Mouse (Mus musculus) WW6 (cell line): ENCODE data around the gene Prep.
"Not testable (repeated sequence)": the region's sequence is repeated elsewhere in the genome, so short reads cannot be mapped to it uniquely, and the experiment has no call there.

Experiments used
- DNase-seq: peaks from one replicate; pipeline ENCODE4 v3.0.0-alpha.2; 2013; ENCODE audit warnings: low read depth, low spot score

Prep gene

DNA sequence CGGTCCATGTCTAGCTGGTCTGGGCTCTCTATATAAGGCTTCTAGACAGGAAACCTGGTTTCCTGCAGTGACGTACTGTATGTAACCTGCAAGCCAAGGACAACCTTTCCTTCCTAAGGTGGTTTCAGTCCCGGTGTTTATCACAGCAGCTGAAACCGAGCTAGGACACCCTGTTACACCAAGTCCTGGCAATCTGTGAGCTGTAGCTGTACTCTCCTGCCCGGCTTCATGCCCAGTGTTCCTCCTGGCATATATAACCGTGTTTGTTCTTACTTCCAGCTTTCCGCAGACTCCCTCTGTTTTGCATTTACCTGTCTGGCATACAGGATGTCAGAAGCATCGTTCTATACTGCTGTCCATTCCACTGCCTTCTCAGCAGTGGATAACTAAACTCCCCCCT, 51.4 kb downstream of the Prep start:
- no peak for DNase-seq

DNA sequence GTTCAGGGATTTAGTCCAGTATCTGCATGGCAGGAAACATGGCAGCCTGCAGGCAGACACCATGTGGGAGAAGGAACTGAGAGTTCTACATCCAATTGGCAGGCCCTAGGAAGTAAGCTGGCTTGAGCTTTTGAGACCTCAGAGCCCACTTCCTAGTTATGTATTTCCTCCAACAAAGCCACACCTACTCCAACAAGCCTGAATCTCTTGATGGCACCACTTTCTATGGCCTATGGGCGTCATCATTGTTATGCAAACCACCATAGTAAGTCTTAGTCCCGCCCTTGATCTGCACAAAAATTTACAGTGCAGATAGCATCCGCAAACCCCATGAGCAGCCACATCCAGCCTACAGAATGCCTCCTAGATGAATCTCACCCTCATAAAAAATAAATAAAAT, 54.6 kb downstream of the Prep start:
- peak; percentile 26 for DNase-seq

- DNase-seq = no peak
Observed at GRCm38 (mm10) chr10:45122476-45122875, 55.5 kb downstream of the Prep start.

GRCm38 (mm10) chr10:45123011-45123410, 56.0 kb downstream of the Prep start:
- DNase-seq = no peak

DNA sequence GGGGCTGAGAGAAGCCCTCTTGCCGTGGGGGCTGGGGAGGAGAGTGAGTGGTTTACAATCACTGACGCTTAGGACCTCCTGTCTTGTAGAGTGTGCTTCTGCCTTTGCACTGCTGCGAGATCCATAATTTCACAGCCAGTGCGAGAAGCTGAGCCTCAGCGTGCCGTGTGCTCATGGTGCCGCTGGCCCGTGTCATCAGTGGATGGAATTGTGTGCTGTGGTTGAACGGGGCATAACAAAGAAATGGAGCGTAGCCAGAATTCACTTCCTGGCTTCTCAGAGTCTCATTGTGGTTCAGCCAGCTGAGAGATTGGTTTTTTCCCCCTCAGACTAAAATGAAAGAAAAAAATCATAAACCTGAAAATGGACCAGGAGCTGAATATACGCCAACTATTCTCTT, 62.1 kb downstream of the Prep start:
- DNase-seq = no peak

- DNase-seq = no peak
Observed at GRCm38 (mm10) chr10:45130004-45130403, 63.0 kb downstream of the Prep start.

DNA sequence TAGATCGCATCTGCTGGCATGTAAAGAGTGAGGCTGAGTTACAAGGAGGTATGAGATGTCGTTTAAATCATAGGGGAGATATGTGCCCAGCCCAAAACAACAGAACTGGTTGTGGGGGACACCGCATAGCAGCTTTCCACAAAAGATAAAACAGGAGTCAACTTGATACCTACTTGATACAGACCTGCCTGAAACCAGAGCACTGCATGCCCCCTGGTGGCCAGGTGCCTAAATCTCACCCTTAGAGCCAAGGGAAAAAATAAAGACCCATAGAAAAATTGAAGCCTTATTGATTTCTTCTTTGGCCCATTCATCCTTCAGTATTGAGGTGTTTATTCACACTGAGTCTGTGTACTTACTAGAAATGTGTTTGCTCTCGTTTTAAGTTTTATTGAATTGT, 65.4 kb downstream of the Prep start:
- no peak for DNase-seq

DNA sequence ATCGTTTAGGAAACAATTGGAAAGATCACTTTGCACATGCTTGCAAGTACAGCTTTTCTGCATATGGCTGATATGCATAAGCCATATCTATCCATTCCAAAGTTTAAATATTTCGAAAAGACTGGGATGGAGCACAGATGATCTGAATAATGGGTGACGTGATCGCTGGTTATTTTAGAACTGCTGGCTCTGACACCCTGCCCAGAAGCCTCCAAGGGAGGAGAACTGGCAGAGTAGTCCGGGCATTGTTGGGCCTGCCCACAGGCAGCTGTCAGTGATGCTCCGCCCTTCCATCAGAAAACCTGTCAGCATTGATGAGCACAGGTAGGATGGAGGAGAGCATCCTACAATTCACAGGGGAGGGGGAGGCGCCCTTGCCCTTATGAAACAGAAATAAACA, 69.8 kb downstream of the Prep start:
- no peak for DNase-seq

DNA sequence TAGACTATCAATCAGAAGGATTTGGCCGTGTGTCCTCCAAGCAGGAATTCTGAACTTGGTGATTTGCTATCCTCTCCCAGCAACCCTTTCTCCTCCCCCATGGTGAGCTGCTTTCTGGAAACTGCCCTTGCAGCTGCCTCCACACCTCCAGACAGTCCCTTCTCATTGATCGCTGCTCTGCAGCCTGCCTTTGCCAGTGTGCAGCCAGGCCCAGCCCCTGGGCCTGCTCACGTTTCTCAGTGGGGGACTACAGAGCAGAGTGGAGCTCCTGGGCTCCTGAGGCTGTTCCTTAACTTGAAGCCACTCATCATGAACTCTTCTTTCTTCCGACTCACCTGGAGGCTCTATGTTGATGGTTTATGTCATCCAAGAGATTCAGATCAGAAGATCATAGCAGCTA, 72.9 kb downstream of the Prep start:
- DNase-seq = no peak

DNA sequence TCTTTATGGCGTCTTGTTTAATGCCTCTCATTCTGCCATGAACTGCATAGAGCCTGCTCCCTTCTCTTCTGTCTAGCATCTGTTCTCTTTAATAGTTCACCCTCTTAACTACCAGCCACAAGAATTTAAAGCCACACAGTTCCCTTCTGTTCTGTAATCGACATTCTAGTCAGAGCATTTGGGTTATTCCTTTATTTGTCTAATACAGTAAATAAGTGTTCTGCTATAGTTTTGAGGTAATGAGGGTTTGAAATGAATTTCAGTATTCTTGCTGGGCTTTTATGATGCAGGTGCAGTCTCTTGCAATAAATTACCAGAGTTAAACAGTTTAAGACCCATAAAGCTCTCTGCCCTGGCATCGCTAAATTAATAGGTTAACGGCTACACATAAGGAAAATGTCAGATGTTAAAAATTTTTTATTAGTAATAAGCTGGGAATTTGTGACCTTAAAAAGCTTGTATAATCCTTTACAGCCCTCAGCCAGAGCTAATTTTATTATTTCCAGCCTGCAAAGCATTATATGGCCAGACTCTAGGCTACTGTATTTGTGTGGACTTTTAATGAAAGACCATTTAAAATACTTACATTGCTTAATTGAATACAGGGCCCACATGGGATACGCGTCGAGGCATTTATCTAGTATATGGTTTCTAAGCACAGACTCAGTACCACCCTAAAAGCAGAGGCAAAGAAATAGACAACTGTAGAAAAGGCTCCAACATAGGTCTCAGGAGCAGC, 73.6 kb downstream of the Prep start:
- DNase-seq = no peak

- DNase-seq = no peak
Observed at GRCm38 (mm10) chr10:45142359-45142758, 75.4 kb downstream of the Prep start.

GRCm38 (mm10) chr10:45144038-45144817, 77.2 kb downstream of the Prep start:
- DNase-seq = no peak

- DNase-seq = no peak
Observed at GRCm38 (mm10) chr10:45146821-45147220, 79.8 kb downstream of the Prep start.

DNA sequence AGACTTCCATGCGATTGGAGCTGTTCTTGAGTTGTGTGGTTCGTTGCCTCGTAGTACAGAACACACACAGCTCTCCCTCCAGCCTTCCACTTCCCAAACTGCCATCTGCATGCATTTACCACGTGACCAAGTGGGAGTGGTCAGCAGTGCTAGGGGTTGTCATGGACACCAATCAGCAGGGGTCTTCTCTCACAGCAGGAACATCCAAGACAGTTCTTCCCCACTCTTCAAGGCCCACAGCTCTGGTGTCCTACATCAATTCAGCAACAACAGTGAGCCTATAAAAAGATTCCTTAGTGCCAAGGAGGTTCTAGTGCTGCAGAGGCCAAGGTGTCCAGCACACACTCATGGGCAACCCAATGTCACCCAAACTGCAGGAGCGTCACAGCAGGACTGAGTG, 84.1 kb downstream of the Prep start:
- peak; percentile 9 for DNase-seq

DNA sequence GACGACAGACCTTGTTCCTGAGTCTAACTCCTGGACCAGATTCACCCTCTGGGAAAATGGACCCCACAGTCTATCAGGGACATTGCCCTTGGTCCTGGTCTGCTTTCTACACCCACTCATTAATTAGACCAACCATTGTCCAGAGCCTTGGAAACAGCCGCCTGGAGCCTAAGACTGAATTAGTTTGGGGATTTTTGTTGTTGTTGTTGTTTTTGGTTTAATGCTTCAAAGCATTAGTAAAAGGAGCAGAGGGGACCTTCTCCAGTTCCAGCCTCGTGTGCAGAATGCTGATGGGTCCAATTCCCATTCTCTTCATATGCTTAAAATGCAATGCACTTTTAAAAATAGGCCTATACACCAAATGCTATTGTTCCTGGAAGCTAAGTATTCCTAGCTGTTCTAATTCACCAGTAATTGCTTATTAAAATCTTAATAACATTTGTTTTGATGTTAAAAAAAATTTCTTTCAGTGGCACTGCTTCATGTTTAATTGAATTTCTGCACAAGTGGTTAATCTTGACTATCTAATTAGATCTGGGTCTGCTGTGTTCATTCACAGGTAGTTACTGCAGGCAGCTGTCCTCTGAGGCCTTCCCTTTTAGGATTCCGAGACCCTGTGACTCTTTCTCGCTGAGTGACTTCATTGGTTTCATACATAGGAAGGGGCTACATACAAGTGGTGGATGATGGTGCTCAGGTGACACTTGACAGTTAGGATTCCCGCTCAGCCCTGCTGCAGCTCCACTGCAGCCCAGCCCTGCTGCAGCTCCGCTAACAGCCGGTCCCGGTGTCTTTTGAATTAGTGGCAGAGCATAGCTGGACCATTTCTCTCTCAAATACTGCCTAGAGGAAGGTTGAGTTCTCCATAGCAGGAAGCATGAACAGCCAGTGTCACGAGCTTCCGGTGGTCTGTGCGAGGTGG, 85.0 kb downstream of the Prep start:
- no peak for DNase-seq

DNA sequence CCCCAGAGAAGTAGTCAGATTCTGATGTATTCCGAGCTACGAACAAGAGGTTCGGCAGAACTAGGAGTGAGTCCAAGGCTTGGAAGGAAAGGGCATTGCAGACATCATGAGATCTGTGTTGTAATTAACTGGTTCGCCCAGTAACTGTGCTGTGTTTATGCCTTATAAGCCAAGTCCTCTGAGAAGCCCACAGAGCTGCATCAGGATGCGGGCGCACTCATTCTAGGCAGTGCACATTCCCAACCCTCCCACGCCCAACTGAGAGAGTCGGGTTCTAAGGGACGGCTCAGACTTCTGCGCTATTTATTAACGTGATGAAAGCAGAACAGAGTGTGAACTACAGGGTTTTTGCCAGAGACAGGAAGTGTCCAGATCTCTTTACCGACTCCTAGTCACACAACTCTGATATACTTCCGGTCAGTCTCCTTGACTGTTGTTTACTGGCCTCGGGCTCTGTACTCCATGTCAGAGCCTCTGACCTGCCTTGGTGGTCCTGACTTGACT, 87.6 kb downstream of the Prep start:
- DNase-seq = no peak

GRCm38 (mm10) chr10:45165851-45166250, 98.8 kb downstream of the Prep start:
- DNase-seq = no peak

- DNase-seq = no peak
Observed at GRCm38 (mm10) chr10:45173927-45174326, 106.9 kb downstream of the Prep start.

- no peak for DNase-seq
Observed at GRCm38 (mm10) chr10:45174345-45174744, 107.3 kb downstream of the Prep start.

DNA sequence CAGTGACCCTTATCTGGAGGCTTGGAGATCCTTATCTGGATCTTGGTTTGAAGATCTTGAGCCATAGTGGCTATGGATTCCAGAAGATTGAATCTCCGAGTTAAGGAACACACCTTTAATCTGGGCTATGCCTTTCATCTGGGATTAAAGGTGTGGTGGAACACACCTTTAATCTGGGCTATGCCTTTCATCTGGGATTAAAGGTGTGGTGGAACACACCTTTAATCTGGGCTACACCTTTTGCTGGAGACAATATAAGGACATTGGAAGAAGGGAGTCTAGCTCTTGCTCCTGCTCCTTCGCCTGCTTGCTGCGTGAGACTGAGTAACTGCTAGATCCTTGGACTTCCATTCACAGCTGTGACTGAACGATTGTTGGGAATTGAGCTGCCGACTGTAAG, 110.8 kb downstream of the Prep start, which contains the start of gene Popdc3:
TSS of gene Popdc3 (plus strand) at position 301 of the 400 bp plus-strand sequence.
- not testable (repeated sequence) for DNase-seq

DNA sequence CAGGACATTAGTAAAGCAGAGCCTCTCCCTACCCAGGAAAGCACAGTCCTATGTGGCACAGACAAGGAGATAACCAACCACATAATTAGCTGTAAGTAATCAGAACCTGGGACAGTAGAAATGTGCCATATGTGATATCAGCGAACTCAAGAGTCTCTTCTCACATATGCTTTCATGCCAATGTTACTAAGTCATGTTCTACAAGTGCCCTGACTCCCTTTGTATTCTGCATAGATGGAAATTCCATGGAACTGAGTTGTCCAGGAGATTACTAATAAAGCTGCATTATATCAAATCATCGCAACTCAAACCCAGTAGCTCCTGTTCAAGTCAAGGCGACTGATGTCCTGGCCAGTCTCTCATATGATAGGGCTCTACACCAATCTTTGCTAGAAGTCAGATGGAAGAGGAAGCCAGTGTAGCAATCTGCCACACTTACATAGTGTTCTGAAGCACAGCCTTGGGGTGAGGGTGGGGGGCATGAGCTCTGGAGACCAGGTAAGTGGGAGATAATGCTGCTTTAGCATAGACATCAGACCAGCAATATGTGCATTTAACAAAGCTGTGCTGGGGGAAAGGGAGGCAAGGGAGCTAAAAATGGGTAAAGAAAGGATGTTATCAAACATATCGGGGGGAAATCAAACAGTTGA, 113.8 kb downstream of the Prep start:
- DNase-seq = no peak
